Mouse (Mus musculus) cerebellum, adult 2 months (tissue): ENCODE results near the gene Stard10.

Source experiments
- CTCF ChIP-seq: fragments of 200-500 bp; IDR thresholded peaks from 2 replicates; pipeline ENCODE4 v1.5.1; 2011; ENCODE audit warnings: low read depth, mild to moderate bottlenecking, control low read depth, low read length, moderate library complexity, borderline replicate concordance; ENCODE audit not compliant: insufficient read depth
- POLR2A ChIP-seq: fragments of 200-500 bp; IDR thresholded peaks from 2 replicates; pipeline ENCODE4 v1.6.1; 2011; ENCODE audit warnings: low read length, control low read depth, borderline replicate concordance; ENCODE audit not compliant: insufficient read depth

DNA sequence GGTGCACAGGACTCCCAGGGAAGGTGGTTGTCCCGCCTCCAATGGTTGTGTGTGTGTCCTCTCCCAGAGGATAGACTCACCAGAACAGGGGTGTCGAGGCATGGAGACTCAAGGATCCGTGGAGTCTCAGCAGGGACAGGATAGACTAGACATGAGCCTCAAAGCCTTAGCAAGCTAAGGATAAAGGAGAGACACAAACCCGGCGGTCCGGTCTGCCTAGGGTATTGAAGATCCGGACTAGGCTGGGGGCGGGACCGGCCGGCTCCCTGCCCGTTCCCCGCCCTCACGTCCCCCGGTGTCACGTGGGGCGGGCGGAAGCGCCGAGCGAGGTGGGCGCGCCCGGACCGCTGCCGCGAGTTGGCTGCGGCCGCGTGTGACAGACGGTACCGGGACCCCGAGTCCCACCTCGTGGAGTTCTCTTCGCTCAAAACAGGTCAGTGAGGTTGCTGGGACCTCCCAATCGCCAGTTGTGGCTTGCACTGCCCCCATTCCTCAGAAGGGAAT, 30.9 kb downstream of the Stard10 start, which contains the start of gene Arap1:
- no peak for TF ChIP-seq POLR2A
- no peak for TF ChIP-seq CTCF
